Mouse (Mus musculus): ENCODE results near the gene Prl8a2. TPM values are rescaled to one million over a fixed set of nuclear protein-coding genes. Genes with fewer than 3 reads are reported as not detected.

The Prl8a2 gene
- not detected in 2 replicates for polyA plus RNA-seq (2015; fragmentation: Nextera tagmentation; extraction: Ambion mirVana)

GRCm38 (mm10) chr13:27345373-27345772 lies at the start of gene Prl8a2:
Gene Prl8a2 (plus strand): TSS chr13:27345673.
- WGBS = 80% methylated on average over 2 of the region's 2 CpGs
- Histone ChIP-seq H3K27ac (replicated peaks) (no peak within 1 kb of the TSS), H3K36me3 (no peaks in the 10 kb centered on the region), H3K9me3 (no peaks in the 10 kb centered on the region), H3K4me3 (no peak within 1 kb of the TSS), H3K9ac (no peak within 1 kb of the TSS), H3K27me3 (no peaks in the 10 kb centered on the region), H3K4me1 (replicated peaks) (no peaks in the 10 kb centered on the region), H3K4me2 (no peak within 1 kb of the TSS)
- no peak for ATAC-seq (ENCODE audit: low FRiP score, low read depth)

GRCm38 (mm10) chr13:27312334-27313225 lies 32.9 kb upstream of the Prl8a2 start, which contains the start of gene Prl6a1:
Gene Prl6a1 (plus strand): TSS chr13:27312627.
- Histone ChIP-seq H3K27me3 (no peaks in the 10 kb centered on the region), H3K36me3 (no peaks in the 10 kb centered on the region), H3K4me3 (no peak within 1 kb of the TSS), H3K27ac (replicated peaks) (no peak within 1 kb of the TSS), H3K4me1 (replicated peaks) (no peaks in the 10 kb centered on the region), H3K9ac (no peak within 1 kb of the TSS), H3K9me3 (no peaks in the 10 kb centered on the region), H3K4me2 (no peak within 1 kb of the TSS)
- no peak for ATAC-seq (ENCODE audit: low FRiP score, low read depth)
- 79% methylated on average over 7 of the region's 7 CpGs for WGBS

GRCm38 (mm10) chr13:27334989-27335388 lies 10.5 kb upstream of the Prl8a2 start:
- no peaks in the 10 kb centered on the region for H3K27me3 ChIP-seq
- no peaks in the 10 kb centered on the region for H3K9me3 ChIP-seq
- H3K4me1 ChIP-seq (replicated peaks) = no peaks in the 10 kb centered on the region
- H3K4me2 ChIP-seq = no peak overlapping the region
- no peaks in the 10 kb centered on the region for H3K36me3 ChIP-seq
- H3K4me3 ChIP-seq = no peak overlapping the region
- 54% methylated on average over 1 of the region's 1 CpGs for WGBS
- H3K27ac ChIP-seq (replicated peaks) = no peak overlapping the region
- no peak for ATAC-seq (ENCODE audit: low FRiP score, low read depth)
- no peak overlapping the region for H3K9ac ChIP-seq

GRCm38 (mm10) chr13:27342733-27343275 lies 2.7 kb upstream of the Prl8a2 start:
- Histone ChIP-seq H3K27me3 (no peaks in the 10 kb centered on the region), H3K4me3 (no peak overlapping the region), H3K36me3 (no peaks in the 10 kb centered on the region), H3K9me3 (no peaks in the 10 kb centered on the region), H3K4me1 (replicated peaks) (no peaks in the 10 kb centered on the region), H3K9ac (no peak overlapping the region), H3K4me2 (no peak overlapping the region), H3K27ac (replicated peaks) (no peak overlapping the region)
- 58% methylated on average over 3 of the region's 3 CpGs for WGBS
- ATAC-seq (ENCODE audit: low FRiP score, low read depth) = no peak

- no peaks in the 10 kb centered on the region for H3K36me3 ChIP-seq
- no peak within 1 kb of the TSS for H3K4me2 ChIP-seq
- H3K9ac ChIP-seq = no peak within 1 kb of the TSS
- H3K4me1 ChIP-seq (replicated peaks) = no peaks in the 10 kb centered on the region
- no peaks in the 10 kb centered on the region for H3K27me3 ChIP-seq
- H3K27ac ChIP-seq (replicated peaks) = no peak within 1 kb of the TSS
- whole genome bisulfite sequencing = 86% methylated on average over 6 of the region's 6 CpGs
- H3K4me3 ChIP-seq = no peak within 1 kb of the TSS
- no peaks in the 10 kb centered on the region for H3K9me3 ChIP-seq
- ATAC-seq (ENCODE audit: low FRiP score, low read depth) = no peak
These were observed 45.3 kb downstream of the Prl8a2 start, which contains the start of gene Prl2b1 for GRCm38 (mm10) chr13:27390746-27391145. Gene Prl2b1 (minus strand): TSS chr13:27390846.

GRCm38 (mm10) chr13:27399061-27399724 lies 53.7 kb downstream of the Prl8a2 start:
- H3K4me3 ChIP-seq = no peak overlapping the region
- H3K4me1 ChIP-seq (replicated peaks) = no peaks in the 10 kb centered on the region
- no peaks in the 10 kb centered on the region for H3K27me3 ChIP-seq
- H3K9ac ChIP-seq = no peak overlapping the region
- H3K27ac ChIP-seq (replicated peaks) = no peak overlapping the region
- H3K36me3 ChIP-seq = no peaks in the 10 kb centered on the region
- 79% methylated on average over 7 of the region's 7 CpGs for WGBS
- peak; percentile 79 for ATAC-seq (ENCODE audit: low FRiP score, low read depth)
- no peaks in the 10 kb centered on the region for H3K9me3 ChIP-seq
- no peak overlapping the region for H3K4me2 ChIP-seq

Other genes starting within 250 kb of the Prl8a2 start
- gene Prl3d2, start 224.0 kb upstream of the Prl8a2 start, polyA plus RNA-seq (2015; fragmentation: Nextera tagmentation; extraction: Ambion mirVana) = not detected in 2 replicates
- not detected in 2 replicates for gene Prl3d3, start 188.9 kb upstream of the Prl8a2 start, polyA plus RNA-seq (2015; fragmentation: Nextera tagmentation; extraction: Ambion mirVana)
- gene Prl3c1, start 149.0 kb upstream of the Prl8a2 start, polyA plus RNA-seq (2015; fragmentation: Nextera tagmentation; extraction: Ambion mirVana) = not detected in 2 replicates
- gene Prl3b1, start 103.8 kb upstream of the Prl8a2 start, polyA plus RNA-seq (2015; fragmentation: Nextera tagmentation; extraction: Ambion mirVana) = not detected in 2 replicates
- gene Prl3a1, start 86.2 kb upstream of the Prl8a2 start, polyA plus RNA-seq (2015; fragmentation: Nextera tagmentation; extraction: Ambion mirVana) = not detected in 2 replicates
- not detected in 2 replicates for gene Prl6a1, start 33.0 kb upstream of the Prl8a2 start, polyA plus RNA-seq (2015; fragmentation: Nextera tagmentation; extraction: Ambion mirVana)
- gene Prl2b1, start 45.2 kb downstream of the Prl8a2 start, polyA plus RNA-seq (2015; fragmentation: Nextera tagmentation; extraction: Ambion mirVana) = not detected in 2 replicates
- not detected in 2 replicates for gene Prl8a6, start 93.0 kb downstream of the Prl8a2 start, polyA plus RNA-seq (2015; fragmentation: Nextera tagmentation; extraction: Ambion mirVana)
- not detected in 2 replicates for gene Prl8a8, start 167.5 kb downstream of the Prl8a2 start, polyA plus RNA-seq (2015; fragmentation: Nextera tagmentation; extraction: Ambion mirVana)
- gene Prl8a9, start 218.9 kb downstream of the Prl8a2 start, polyA plus RNA-seq (2015; fragmentation: Nextera tagmentation; extraction: Ambion mirVana) = not detected in 2 replicates
- gene Prl8a1, start 236.5 kb downstream of the Prl8a2 start, polyA plus RNA-seq (2015; fragmentation: Nextera tagmentation; extraction: Ambion mirVana) = not detected in 2 replicates

Data from hindbrain, embryonic 15.5 days (tissue).